9 mouse cellular contexts compared by ENCODE assay signal in genomic region chr11:78396950-78397349, GRCm38 (mm10). TPM values are rescaled to one million over a fixed set of nuclear protein-coding genes. Genes with fewer than 3 reads are reported as not detected.
A peak's percentile ranks its signal among the peaks of the same experiment; 100 is the strongest.
DNase-seq lines count a peak whose midpoint lies in the region; ATAC-seq lines count a peak whose summit lies in the region.
"Had no signal": no experiment of that assay in that cellular context is flagged by ENCODE, and none has a peak within 500 bp of the region (broad histone marks: within the 10 kb centered on the region; RNA-seq: fewer than 3 reads in every experiment).

No protein-coding gene starts in this region.

- no peak for ATAC-seq in liver, embryonic 11.5 days (replicated peaks; ENCODE audit: low FRiP score)
- ATAC-seq in forebrain, embryonic 13.5 days, result no peak
- no peak for ATAC-seq in limb, embryonic 13.5 days (ENCODE audit: low FRiP score, low read depth)
- no peak for ATAC-seq in neural tube, embryonic 15.5 days (ENCODE audit: low FRiP score)

- H3K36me3 ChIP-seq in liver, embryonic 11.5 days (ENCODE audit: control insufficient read depth, insufficient read depth, low read length), result no peaks in the 10 kb centered on the region
- no peaks in the 10 kb centered on the region for H3K36me3 ChIP-seq in forebrain, embryonic 13.5 days (ENCODE audit: poor library complexity, severe bottlenecking)
- no peaks in the 10 kb centered on the region for H3K36me3 ChIP-seq in limb, embryonic 13.5 days
- H3K36me3 ChIP-seq in neural tube, embryonic 15.5 days, result no peaks in the 10 kb centered on the region

- no peaks in the 10 kb centered on the region for H3K9me3 ChIP-seq in liver, embryonic 11.5 days (ENCODE audit: control insufficient read depth, low read length)
- H3K9me3 ChIP-seq in forebrain, embryonic 13.5 days (replicated peaks), result no peaks in the 10 kb centered on the region
- H3K9me3 ChIP-seq in limb, embryonic 13.5 days, result no peaks in the 10 kb centered on the region
- no peaks in the 10 kb centered on the region for H3K9me3 ChIP-seq in neural tube, embryonic 15.5 days (replicated peaks)

- no peak for DNase-seq in liver, embryonic 11.5 days (ENCODE audit: low spot score)
- no peak for DNase-seq in liver
- DNase-seq in ovary, postnatal 36 days (ENCODE audit: low spot score), result no peak
- DNase-seq in cerebellum, adult 11-12 months, result no peak
- no peak for DNase-seq in yolk sac, embryonic 10.5 days (ENCODE audit: low spot score)

- H3K4me1 ChIP-seq in liver, embryonic 11.5 days (replicated peaks; ENCODE audit: control insufficient read depth, insufficient read depth, low read length), result no peaks in the 10 kb centered on the region; the same call in none of the 2 replicates
- H3K4me1 ChIP-seq in forebrain, embryonic 13.5 days, result peaks cover 6% of the 10 kb centered on the region
- peaks cover 9% of the 10 kb centered on the region for H3K4me1 ChIP-seq in limb, embryonic 13.5 days
- H3K4me1 ChIP-seq in neural tube, embryonic 15.5 days, result peaks cover 7% of the 10 kb centered on the region; the same call in 1 of the 2 replicates

- WGBS in liver, embryonic 11.5 days, result 48% methylated on average over 11 of the region's 11 CpGs
- 42% methylated on average over 11 of the region's 11 CpGs for WGBS in forebrain, embryonic 13.5 days
- WGBS in limb, embryonic 13.5 days, result 31% methylated on average over 11 of the region's 11 CpGs
- 44% methylated on average over 11 of the region's 11 CpGs for WGBS in neural tube, embryonic 15.5 days

- no peak overlapping the region for H3K27ac ChIP-seq in liver, embryonic 11.5 days (ENCODE audit: low read depth, low read length)
- H3K27ac ChIP-seq in forebrain, embryonic 13.5 days, result no peak overlapping the region
- no peak overlapping the region for H3K27ac ChIP-seq in limb, embryonic 13.5 days
- no peak overlapping the region for H3K27ac ChIP-seq in neural tube, embryonic 15.5 days (replicated peaks)

- no peak overlapping the region for H3K9ac ChIP-seq in liver, embryonic 11.5 days (ENCODE audit: low read depth, low read length)
- peak overlapping the region; percentile 35 for H3K9ac ChIP-seq in forebrain, embryonic 13.5 days
- H3K9ac ChIP-seq in limb, embryonic 13.5 days, result peak overlapping the region; percentile 25; the same call in 1 of the 2 replicates
- H3K9ac ChIP-seq in neural tube, embryonic 15.5 days (replicated peaks), result no peak overlapping the region

- peak overlapping the region; percentile 48 for H3K4me2 ChIP-seq in liver, embryonic 11.5 days
- peak overlapping the region; percentile 57 for H3K4me2 ChIP-seq in forebrain, embryonic 13.5 days
- H3K4me2 ChIP-seq in limb, embryonic 13.5 days (replicated peaks), result peak overlapping the region; percentile 61
- H3K4me2 ChIP-seq in neural tube, embryonic 15.5 days, result peak overlapping the region; percentile 51

- H3K4me3 ChIP-seq in liver, embryonic 11.5 days (ENCODE audit: low read depth, low read length), result no peak overlapping the region
- no peak overlapping the region; the same call in 1 of the 2 replicates for H3K4me3 ChIP-seq in forebrain, embryonic 13.5 days
- peak overlapping the region; percentile 30 for H3K4me3 ChIP-seq in limb, embryonic 13.5 days
- H3K4me3 ChIP-seq in neural tube, embryonic 15.5 days (replicated peaks), result 0 out of 2 replicates have a peak overlapping the region, but pooled peaks have one; percentile 3

- no peaks in the 10 kb centered on the region for H3K27me3 ChIP-seq in liver, embryonic 11.5 days (replicated peaks; ENCODE audit: control insufficient read depth, insufficient read depth, low read length)
- H3K27me3 ChIP-seq in forebrain, embryonic 13.5 days, result no peaks in the 10 kb centered on the region; the same call in 1 of the 2 replicates
- no peaks in the 10 kb centered on the region for H3K27me3 ChIP-seq in limb, embryonic 13.5 days
- 0 out of 2 replicates have a peak, but pooled peaks cover 7% of the 10 kb centered on the region for H3K27me3 ChIP-seq in neural tube, embryonic 15.5 days (replicated peaks)

RNA-seq across cellular contexts. Expression of gene Foxn1, which starts 10.6 kb away (rescaled TPM):
- not detected in 2 replicates for polyA plus RNA-seq in liver, embryonic 11.5 days (2014; fragmentation: Nextera tagmentation; extraction: Ambion mirVana)
- not detected in 2 replicates for polyA plus RNA-seq in forebrain, embryonic 13.5 days (2015; fragmentation: Nextera tagmentation; extraction: Ambion mirVana)
- polyA plus RNA-seq in limb, embryonic 13.5 days (2015; fragmentation: Nextera tagmentation; extraction: Ambion mirVana), result 0.24 and 0.48 TPM in 2 replicates
- polyA plus RNA-seq in neural tube, embryonic 15.5 days (2015; fragmentation: Nextera tagmentation; extraction: Ambion mirVana), result 11.8 TPM in 1 of 2 replicates, not detected in the other
- polyA plus RNA-seq: liver, embryonic 16.5 days had no signal

RNA-seq across cellular contexts. Expression of gene Slc13a2, which starts 25.1 kb away (rescaled TPM):
- polyA plus RNA-seq in liver, embryonic 11.5 days (2014; fragmentation: Nextera tagmentation; extraction: Ambion mirVana), result not detected in 2 replicates
- polyA plus RNA-seq in forebrain, embryonic 13.5 days (2015; fragmentation: Nextera tagmentation; extraction: Ambion mirVana), result not detected in 2 replicates
- not detected in 2 replicates for polyA plus RNA-seq in limb, embryonic 13.5 days (2015; fragmentation: Nextera tagmentation; extraction: Ambion mirVana)
- 0.42 TPM in 1 of 2 replicates, not detected in the other for polyA plus RNA-seq in neural tube, embryonic 15.5 days (2015; fragmentation: Nextera tagmentation; extraction: Ambion mirVana)

RNA-seq across cellular contexts. Expression of gene Unc119, which starts 53.7 kb away (rescaled TPM):
- polyA plus RNA-seq in liver, embryonic 11.5 days (2014; fragmentation: Nextera tagmentation; extraction: Ambion mirVana), result 68.9 and 72.7 TPM in 2 replicates
- polyA plus RNA-seq in forebrain, embryonic 13.5 days (2015; fragmentation: Nextera tagmentation; extraction: Ambion mirVana), result 68.7 and 70.2 TPM in 2 replicates
- polyA plus RNA-seq in limb, embryonic 13.5 days (2015; fragmentation: Nextera tagmentation; extraction: Ambion mirVana), result 70.1 and 74.7 TPM in 2 replicates
- polyA plus RNA-seq in neural tube, embryonic 15.5 days (2015; fragmentation: Nextera tagmentation; extraction: Ambion mirVana), result 84.3 and 88.3 TPM in 2 replicates

Comparison
In these comparisons a context has a peak if more than half of its experiments do, and no peak if none do; other contexts are left out.
1. H3K4me3 ChIP-seq: peak in limb, embryonic 13.5 days (single experiment) and neural tube, embryonic 15.5 days (single experiment); none in liver, embryonic 11.5 days (single experiment) and forebrain, embryonic 13.5 days (single experiment).
2. H3K9ac ChIP-seq: peak in forebrain, embryonic 13.5 days (single experiment) and limb, embryonic 13.5 days (single experiment); none in liver, embryonic 11.5 days (single experiment) and neural tube, embryonic 15.5 days (single experiment).
3. Peak in every context shown above with its lines, with median percentiles within 50 percentile points of each other: H3K4me2 ChIP-seq.